Mouse (Mus musculus) G1E-ER4 (cell line): ENCODE measurements around the gene Tbc1d9b. TPM values are rescaled to one million over a fixed set of nuclear protein-coding genes. Genes with fewer than 3 reads are reported as not detected.

ENCODE experiments used
- GATA1 ChIP-seq: IDR thresholded peaks from one replicate; pipeline ENCODE4 v1.8.0; 2012; ENCODE audit warnings: low read length, inconsistent platforms
- polyA plus RNA-seq: library from polyadenylated mRNA; stranded (reverse); fragments of >175 nt; gene quantifications from 2 replicates; pipeline ENCODE4 v1.2.3, GENCODE M21; 2012

The Tbc1d9b gene
- polyA plus RNA-seq, 1 experiment = 50.7 TPM

GRCm38 (mm10) chr11:50184788-50185187 is 53.6 kb downstream of the Tbc1d9b start:
- no peak for TF ChIP-seq GATA1

DNA sequence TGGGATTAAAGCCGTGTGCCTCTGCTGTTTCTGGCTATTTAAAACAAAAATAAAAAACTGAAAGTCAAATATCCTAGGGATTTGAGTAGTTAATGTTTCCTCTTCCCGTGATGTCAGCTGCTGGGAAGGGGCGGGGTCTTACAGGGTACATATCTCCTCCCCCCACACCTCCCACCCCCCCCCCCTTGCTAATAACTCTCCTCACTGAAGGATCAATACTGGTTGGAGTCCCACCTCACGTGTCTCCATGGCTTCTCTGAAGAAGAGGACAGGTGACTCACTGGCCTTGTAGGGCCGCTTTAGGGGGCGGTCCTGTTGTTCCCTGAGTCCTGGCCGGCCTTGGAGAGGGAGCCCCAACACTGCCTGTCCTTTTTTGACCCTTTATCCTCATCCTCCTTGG is 57.5 kb downstream of the Tbc1d9b start:
- no peak for TF ChIP-seq GATA1

DNA sequence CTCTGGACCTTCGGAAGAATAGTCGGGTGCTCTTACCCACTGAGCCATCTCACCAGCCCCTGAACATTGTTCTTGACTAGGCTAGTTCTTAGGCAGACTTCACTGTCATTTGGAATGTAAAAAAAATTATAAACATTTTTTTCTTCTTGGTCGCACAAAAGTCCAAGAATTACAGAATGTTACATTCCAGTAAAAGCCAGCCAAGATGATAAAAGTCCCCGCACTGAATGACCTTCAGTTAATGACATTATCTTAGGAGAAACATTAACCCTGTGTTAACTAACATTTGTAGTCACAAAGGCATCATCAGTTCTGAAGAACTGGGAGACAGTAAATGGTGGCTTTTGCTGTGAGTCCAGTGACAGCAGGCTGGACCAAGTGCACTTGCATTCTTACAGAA is 59.2 kb downstream of the Tbc1d9b start:
- no peak for TF ChIP-seq GATA1

- TF ChIP-seq GATA1 = no peak
These were observed 61.1 kb downstream of the Tbc1d9b start for GRCm38 (mm10) chr11:50192278-50192677.

DNA sequence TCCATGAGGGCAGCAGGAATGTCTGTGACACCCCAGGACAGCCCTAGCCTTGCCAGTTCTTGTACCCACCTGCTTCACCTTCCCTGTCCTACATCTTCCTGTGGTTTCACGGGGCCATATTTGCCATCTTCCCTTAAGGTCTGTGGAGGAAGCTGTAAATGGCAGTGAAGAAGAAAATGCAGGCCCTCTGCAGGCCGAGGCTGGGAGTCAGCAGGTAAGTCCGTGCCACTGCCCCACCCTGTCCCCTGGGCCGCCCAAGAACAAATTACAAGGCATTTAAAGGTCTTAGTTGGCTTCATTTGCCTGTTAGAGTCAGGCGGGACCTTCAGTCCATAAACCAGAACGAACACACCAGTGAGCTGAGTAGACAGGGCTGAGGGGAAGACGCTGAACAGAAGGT is 62.9 kb downstream of the Tbc1d9b start:
- TF ChIP-seq GATA1 = no peak

DNA sequence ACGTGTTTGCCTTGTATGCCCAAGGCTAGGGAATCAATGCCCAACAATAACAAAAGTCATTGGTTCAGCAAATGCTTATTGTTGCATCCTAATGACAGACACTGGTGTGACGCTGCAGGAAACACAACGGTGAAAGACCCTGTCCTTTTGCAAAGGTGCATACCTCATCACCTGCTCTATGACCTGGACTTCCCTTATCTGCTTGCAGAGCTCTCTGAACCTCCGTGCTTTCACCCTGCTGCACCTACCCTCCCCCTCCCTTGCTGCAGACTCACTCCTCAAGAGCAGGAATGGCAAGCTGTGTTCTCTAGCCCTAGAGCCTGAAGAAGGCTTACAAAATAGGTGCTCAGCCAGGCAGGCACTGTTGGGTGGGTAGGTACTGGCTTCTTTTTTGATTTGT is 63.6 kb downstream of the Tbc1d9b start:
- TF ChIP-seq GATA1 = no peak

DNA sequence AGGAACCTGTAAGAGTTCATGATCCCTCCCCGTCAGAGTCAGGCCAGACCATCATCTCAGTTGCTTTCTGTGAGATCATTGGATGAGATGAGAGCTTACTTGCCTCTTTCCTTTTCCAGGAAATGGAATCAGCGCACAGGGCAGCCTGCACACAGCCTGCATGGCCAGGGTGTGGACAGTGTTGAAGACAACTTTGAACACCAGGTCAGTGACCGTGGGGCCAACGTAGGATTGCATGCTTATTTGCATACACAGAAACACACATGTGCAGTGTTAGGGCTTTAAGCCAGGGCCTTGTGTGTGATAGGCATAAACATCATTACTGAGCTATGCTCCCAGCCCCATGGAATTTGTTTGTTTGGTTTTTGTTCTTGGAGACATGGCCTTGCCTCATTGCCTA is 66.3 kb downstream of the Tbc1d9b start:
- no peak for TF ChIP-seq GATA1

DNA sequence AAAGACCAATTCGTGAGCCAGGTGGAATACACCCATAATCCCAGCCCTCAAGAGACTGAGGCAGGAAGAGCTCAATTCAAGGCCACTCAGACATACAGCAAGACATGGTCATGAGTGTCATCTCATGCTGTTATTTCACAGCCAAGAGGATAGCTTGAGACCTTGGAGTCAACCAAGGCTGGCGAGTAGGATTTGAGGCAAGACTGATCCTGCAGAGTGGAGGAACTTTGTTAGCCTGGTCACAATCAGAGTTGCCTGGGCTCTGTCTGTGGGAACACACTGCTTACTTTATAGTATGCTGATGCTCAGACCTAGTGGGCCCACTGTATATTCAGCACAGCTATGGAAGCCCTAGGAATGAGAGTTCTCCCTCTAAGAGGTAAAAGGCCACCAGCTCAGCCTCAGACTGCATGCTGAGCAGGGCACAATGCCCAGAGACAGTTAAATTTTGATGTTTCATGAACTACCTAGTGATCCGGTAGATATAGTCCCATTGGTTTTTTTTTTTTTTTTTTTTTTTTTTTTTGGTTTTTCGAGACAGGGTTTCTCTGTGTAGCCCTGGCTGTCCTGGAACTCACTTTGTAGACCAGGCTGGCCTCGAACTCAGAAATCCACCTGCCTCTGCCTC is 67.1 kb downstream of the Tbc1d9b start:
- TF ChIP-seq GATA1 = no peak

DNA sequence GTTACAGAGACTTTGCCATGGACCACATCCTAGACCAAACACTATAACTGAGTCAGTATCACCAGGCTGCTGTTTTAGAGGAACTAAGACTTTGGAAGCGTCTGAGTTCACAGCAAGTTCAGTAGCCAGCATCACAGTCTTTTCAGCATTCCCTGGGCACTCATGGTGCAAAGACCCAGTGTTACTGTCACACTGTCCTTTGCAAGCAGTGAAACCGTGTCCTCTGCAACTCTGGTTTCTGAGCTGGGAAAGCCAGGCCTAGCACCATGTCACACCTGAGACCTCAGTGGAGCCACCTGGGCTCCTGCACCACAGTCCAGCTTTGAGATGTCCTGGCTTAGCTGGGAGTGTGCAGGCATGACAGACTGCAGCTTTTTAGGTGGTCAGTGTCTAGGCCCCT is 67.7 kb downstream of the Tbc1d9b start:
- no peak for TF ChIP-seq GATA1

- no peak for TF ChIP-seq GATA1
These were observed 69.4 kb downstream of the Tbc1d9b start for GRCm38 (mm10) chr11:50200613-50201012.

DNA sequence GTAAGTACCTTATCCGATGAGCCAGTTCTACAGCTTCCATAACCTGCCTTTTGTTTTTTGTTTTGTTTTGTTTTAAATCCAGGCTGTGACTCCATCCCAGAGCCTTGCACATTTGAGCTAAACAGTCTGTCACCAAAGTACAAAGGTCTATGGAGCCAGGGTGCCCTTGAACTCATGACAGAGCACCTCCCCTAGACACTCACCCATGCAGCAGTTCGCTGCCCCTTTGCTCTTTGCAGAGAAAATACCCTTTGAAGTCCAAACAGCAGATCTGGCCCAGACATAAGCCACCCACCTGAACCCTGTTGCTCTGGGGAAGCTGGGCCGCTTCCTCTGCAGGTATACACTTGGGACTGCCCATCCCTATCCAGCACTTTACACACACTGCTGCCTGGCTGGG is 70.4 kb downstream of the Tbc1d9b start:
- TF ChIP-seq GATA1 = no peak

DNA sequence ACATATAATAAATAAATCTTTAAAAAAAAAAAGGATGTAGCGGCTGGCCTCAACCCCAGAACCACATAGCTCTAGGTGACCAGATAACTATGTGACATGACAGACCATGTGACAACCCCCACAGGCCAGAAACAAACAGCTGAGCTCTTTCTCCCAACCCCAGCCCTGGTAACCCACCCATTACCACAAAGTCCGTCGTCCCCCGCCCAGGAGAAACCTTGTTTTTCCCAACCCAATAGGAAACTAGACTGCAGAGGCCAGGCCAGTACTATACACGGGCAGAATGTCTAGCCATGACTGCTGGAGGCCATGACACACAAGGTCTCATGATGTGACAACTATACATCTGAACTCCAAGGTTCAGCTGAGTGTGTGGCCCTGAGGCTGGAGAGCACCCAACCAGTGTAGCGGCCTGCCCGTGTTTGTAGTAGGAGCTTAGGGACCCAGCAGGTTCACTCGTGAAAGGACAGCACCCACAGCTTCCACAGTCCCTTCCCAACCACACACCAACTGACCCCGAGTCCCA is 72.2 kb downstream of the Tbc1d9b start:
- TF ChIP-seq GATA1 = no peak

DNA sequence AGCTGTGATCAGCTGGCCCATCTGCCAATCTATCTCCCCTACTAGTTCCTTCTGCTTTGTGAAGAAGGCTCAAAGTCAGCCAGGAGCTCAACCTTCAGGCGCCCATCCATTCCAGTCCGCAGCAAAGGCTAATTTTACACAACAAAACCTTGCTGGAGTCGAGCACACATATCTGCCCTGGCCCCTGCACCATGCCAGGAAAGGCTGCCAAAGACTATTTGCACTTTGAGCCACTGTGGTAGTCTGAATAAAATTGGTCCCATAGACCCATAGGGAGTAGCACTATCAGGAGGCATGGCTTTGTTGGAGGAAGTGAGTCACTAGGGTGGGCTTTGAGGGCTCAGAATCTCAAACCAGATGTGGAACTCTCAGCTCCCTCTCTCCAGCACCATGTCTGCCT is 74.2 kb downstream of the Tbc1d9b start:
- TF ChIP-seq GATA1 = no peak

- TF ChIP-seq GATA1 = no peak
These were observed 74.8 kb downstream of the Tbc1d9b start for GRCm38 (mm10) chr11:50206037-50206436.

GRCm38 (mm10) chr11:50207344-50207743 is 76.1 kb downstream of the Tbc1d9b start:
- TF ChIP-seq GATA1 = no peak

GRCm38 (mm10) chr11:50208039-50208438 is 76.8 kb downstream of the Tbc1d9b start:
- no peak for TF ChIP-seq GATA1

GRCm38 (mm10) chr11:50210101-50210504 is 78.9 kb downstream of the Tbc1d9b start:
- TF ChIP-seq GATA1 = no peak
